Mouse (Mus musculus): ENCODE measurements around the gene Ugt1a2. TPM values are rescaled to one million over a fixed set of nuclear protein-coding genes. Genes with fewer than 3 reads are reported as not detected.

Gene Ugt1a2
- polyA plus RNA-seq, 1 experiment from 2014 or later, result not detected

DNA sequence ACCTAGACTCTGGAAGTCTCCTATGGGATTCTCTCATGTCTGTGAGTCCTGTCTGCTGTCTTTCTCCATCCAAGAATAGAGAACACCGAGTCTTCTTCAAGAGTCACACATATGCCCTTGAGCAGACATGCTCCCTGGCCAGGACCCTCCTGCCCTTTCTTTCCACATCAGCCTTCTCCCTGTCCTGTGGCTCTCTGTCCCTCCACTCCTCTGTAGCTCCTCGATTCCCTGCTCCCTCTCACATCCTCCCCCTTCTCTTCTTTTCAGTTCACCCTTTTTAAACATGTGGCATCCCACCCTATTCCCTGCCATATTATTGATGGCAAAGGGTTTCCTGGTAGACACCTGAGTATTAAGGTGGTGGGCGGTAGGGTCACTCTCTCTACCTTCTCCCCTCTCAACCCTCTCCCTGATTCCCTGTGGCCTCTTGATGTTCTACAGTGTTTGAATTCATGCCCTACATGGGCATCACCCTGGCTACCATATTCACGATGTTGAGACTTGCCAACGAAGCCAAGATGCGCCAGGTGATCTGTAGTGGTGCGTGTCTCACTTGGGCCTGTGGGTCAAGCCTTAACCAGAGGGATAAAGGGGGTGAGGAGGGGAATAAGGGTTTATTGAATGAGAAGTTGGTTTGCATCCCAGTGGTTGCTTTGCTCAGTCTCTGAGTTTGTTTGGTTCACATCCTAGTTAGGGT is 31.6 kb downstream of the Ugt1a2 start:
- Histone ChIP-seq H3K4me3 (no peak overlapping the region), H3K36me3 (no peaks in the 10 kb centered on the region), H3K27ac (no peak overlapping the region), H3K9me3 (replicated peaks) (peaks cover 89% of the 10 kb centered on the region), H3K27me3 (ENCODE audit: low read depth, poor library complexity, severe bottlenecking) (no peaks in the 10 kb centered on the region), H3K4me1 (no peaks in the 10 kb centered on the region)
- DNase-seq (ENCODE audit: low spot score), result no peak
- WGBS, result 73% methylated on average over 7 of the region's 7 CpGs

DNA sequence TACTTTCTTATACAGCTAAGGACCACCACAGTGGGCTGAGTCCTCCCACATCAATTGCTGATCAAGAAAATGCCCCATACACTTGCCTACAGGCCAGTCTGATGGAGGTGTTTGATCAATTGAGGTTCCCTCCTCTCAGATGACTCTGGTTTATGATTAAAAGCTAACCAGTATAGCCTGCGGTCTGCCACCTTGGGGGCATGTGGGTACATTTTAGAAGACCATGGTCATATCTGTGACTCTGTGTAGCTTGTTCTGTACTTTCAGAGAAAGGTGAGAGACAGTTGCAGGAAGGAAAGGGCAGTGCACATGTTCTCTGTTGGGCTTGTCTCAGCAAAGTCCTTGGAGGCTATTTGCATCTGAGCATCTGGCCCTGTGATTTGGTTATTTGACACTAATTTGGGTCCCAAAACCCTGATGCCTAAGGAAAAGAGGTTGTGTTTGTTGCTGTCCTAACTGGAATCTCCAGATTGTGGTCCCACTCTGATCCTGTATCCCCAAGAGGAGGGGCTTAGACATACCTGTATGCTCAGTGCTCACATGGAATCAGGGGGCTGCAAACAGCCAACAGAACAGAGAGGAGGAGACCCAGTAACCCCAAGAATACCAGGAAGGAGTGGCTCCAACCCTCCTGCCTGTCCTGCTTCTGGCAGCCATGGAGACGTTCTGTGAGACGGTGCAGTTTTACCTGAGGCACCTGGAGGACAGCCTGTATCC is 32.4 kb downstream of the Ugt1a2 start:
- H3K36me3 ChIP-seq, result no peaks in the 10 kb centered on the region
- no peak for DNase-seq (ENCODE audit: low spot score)
- 60% methylated on average over 3 of the region's 3 CpGs for WGBS

DNA sequence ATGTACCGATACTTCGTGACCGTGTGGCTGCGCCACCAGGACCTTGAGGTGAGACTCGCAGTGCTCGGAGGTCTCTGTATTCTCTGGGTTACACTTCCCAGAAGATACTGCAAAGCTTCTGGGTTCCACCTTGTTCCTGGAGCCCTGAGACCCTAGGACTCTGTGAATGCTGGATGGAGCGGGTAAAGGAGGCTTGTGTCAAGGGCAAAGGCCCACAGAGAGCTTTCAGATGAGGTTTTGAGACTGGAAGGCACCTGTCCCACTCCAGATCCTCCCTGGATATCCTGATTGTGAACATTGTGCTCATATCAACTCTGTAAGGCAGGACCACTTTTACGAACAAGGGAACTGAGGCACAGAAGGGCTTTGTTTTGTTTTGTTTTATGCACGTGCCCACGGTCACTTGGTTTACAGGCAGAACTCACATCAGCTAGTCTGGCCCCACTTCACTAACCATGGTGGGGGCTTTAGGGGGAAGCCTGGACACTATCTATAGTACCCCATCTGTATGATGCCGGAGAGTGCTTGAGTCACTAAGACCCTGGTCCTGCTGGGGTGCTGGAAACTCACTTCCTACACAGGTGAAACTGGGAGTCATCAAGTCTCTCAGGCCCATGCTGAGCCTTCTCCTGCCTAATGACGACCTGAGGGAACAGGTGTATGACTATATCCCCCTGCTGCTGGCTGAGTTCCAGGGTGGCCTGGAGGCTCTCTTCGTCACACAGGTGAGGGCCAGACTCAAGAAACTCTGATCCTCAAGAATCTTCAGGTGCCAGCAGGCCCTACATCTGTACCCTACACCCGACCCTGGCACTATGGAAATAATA is 33.2 kb downstream of the Ugt1a2 start:
- Histone ChIP-seq H3K27ac (no peak overlapping the region), H3K27me3 (ENCODE audit: low read depth, poor library complexity, severe bottlenecking) (no peaks in the 10 kb centered on the region), H3K4me3 (no peak overlapping the region), H3K9me3 (replicated peaks) (peaks cover 91% of the 10 kb centered on the region), H3K36me3 (no peaks in the 10 kb centered on the region), H3K4me1 (no peaks in the 10 kb centered on the region)
- WGBS, result 72% methylated on average over 14 of the region's 14 CpGs
- no peak for DNase-seq (ENCODE audit: low spot score)

More for the DNA sequence above, 32.4 kb downstream of the Ugt1a2 start:
- Histone ChIP-seq H3K27me3 (ENCODE audit: low read depth, poor library complexity, severe bottlenecking) (no peaks in the 10 kb centered on the region), H3K4me1 (no peaks in the 10 kb centered on the region), H3K4me3 (no peak overlapping the region), H3K9me3 (replicated peaks) (peaks cover 90% of the 10 kb centered on the region), H3K27ac (no peak overlapping the region)

DNA sequence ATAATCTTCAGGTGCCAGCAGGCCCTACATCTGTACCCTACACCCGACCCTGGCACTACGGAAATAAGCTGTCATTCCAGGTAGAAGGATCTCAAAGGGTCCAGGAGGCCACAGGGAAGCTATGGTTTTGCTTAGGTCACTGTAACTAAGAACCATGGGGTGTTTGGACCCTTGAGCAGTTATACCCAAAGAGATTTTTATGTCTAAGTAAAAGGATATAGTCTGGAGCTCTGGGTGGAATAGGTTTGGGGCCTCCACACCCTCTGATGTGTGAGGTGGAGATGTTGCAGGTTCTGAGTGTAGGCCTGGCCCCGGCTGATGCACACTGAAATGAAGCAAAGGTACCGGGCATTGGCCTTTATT is 33.8 kb downstream of the Ugt1a2 start:
- Histone ChIP-seq H3K27me3 (ENCODE audit: low read depth, poor library complexity, severe bottlenecking) (no peaks in the 10 kb centered on the region), H3K4me1 (no peaks in the 10 kb centered on the region), H3K4me3 (no peak overlapping the region), H3K27ac (no peak overlapping the region), H3K9me3 (replicated peaks) (peaks cover 90% of the 10 kb centered on the region), H3K36me3 (no peaks in the 10 kb centered on the region)
- 67% methylated on average over 4 of the region's 4 CpGs for WGBS
- no peak for DNase-seq (ENCODE audit: low spot score)

DNA sequence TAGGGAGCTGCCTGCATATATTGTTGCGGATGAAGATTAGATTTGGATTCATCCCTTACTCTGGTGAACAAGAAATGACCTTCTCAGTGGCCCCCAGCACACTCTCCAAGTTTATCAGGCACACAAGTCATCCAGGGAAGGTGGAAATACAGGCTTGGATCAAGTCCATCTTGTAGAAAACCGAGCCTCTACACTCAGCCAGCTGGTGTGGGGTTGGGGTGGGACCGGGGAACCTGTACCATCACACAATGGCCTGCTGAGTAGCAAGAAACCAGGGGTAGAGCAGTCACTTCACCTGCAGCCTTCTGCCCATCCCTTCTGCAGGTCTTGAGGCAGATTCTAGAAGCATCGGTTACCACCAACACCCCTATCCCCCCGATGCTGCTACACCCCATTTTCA is 34.2 kb downstream of the Ugt1a2 start:
- Histone ChIP-seq H3K36me3 (no peaks in the 10 kb centered on the region), H3K4me1 (no peaks in the 10 kb centered on the region), H3K27ac (no peak overlapping the region), H3K27me3 (ENCODE audit: low read depth, poor library complexity, severe bottlenecking) (no peaks in the 10 kb centered on the region), H3K4me3 (no peak overlapping the region), H3K9me3 (replicated peaks) (peaks cover 90% of the 10 kb centered on the region)
- no peak for DNase-seq (ENCODE audit: low spot score)
- 47% methylated on average over 5 of the region's 5 CpGs for WGBS

DNA sequence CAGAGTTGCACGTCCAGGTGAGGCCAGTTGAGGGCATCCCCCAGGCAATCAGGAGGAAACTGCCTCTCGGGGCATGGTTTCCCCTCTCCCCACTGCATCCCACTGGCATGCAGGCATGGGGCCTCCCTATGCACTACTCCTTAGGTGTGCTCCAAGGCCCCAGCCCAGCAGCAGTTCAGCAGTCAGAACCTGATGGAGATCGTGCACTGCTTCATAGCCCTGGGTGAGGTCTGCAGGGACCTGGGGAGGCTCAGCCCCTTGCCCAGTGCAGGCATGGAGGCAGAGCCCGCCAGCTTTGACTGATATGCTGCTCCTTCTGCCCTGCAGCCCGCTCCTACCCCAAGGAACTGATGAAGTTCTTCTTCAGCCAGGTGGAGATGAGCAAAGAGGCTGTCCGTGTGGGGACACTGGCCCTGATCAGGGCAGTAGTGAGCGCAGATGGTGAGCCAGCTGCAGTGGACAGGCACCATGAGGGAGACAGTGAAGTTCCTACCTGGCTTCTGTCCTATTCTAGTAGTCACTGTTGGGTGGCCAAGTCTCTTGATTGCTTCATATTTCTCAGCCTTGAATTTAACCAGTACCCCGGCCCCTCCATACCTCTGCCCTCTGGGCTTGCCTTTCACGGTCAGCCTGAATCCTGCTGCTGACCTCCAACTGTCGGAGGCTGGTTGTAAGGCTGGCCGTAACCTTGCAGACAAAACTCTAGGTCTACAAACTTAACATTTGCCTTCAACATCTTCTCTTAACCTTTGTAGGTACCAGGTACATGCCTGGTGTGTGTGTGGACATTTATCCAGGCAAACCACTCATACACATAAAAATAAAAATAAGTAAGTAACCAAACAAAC is 34.9 kb downstream of the Ugt1a2 start:
- Histone ChIP-seq H3K36me3 (no peaks in the 10 kb centered on the region), H3K4me3 (no peak overlapping the region), H3K4me1 (no peaks in the 10 kb centered on the region), H3K27ac (no peak overlapping the region), H3K27me3 (ENCODE audit: low read depth, poor library complexity, severe bottlenecking) (no peaks in the 10 kb centered on the region), H3K9me3 (replicated peaks) (peaks cover 90% of the 10 kb centered on the region)
- DNase-seq (ENCODE audit: low spot score), result no peak
- 68% methylated on average over 11 of the region's 11 CpGs for WGBS

DNA sequence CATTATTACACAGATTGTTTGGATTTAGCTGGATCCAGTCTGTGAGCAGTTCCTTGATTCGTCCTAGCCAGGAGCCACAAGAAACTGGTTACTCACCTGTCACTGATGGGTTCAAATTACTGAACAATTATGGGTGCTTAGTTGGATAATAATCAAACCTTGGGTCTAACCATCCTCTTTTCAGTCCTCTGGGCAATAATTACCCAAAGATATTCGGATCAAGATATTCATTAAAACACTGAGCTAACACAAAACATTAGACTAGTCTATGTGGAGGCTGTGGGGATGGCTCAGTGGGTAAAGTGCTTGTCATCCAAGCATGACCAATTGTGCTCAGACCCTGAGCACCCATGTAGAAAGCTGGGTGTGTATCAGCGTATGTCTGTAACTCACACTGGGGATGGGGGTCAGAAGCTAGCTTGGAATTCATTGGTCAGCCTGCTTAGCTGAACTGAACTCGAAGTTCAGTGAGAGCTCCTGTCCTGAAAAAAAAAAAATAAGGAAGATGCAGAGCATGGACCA is 35.6 kb downstream of the Ugt1a2 start:
- WGBS, result 71% methylated on average over 4 of the region's 4 CpGs
- Histone ChIP-seq H3K4me1 (no peaks in the 10 kb centered on the region), H3K9me3 (replicated peaks) (peaks cover 91% of the 10 kb centered on the region), H3K36me3 (no peaks in the 10 kb centered on the region), H3K4me3 (no peak overlapping the region), H3K27me3 (ENCODE audit: low read depth, poor library complexity, severe bottlenecking) (no peaks in the 10 kb centered on the region), H3K27ac (no peak overlapping the region)
- DNase-seq (ENCODE audit: low spot score), result no peak

GRCm38 (mm10) chr1:88237311-88237710 is 36.9 kb downstream of the Ugt1a2 start:
- Histone ChIP-seq H3K36me3 (no peaks in the 10 kb centered on the region), H3K4me1 (no peaks in the 10 kb centered on the region), H3K4me3 (no peak overlapping the region), H3K27me3 (ENCODE audit: low read depth, poor library complexity, severe bottlenecking) (no peaks in the 10 kb centered on the region), H3K9me3 (replicated peaks) (peaks cover 87% of the 10 kb centered on the region), H3K27ac (no peak overlapping the region)
- WGBS, result 79% methylated on average over 5 of the region's 5 CpGs
- DNase-seq (ENCODE audit: low spot score), result no peak

DNA sequence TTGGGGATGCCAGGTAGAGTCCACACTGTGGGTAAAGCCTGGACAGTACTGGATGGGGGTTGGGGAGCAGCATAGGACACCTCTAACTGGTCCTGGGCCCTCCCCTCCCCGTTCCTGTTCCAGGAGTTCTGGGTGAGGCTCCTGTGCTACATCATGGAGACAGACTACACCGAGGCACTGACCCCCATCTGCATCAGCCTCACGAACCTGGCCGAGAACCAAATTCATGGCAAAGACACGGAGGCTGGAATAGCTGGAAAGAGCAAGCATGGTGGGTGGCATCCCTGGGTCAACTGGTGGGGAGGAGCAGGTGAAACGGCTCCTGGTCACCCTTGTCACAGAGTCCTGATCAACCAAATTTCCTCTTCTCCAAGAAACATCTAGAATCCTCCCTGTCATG is 38.4 kb downstream of the Ugt1a2 start:
- WGBS, result 83% methylated on average over 6 of the region's 6 CpGs
- DNase-seq (ENCODE audit: low spot score), result no peak
- no peak overlapping the region for H3K4me3 ChIP-seq
- H3K4me1 ChIP-seq, result no peaks in the 10 kb centered on the region
- no peaks in the 10 kb centered on the region for H3K36me3 ChIP-seq
- no peak overlapping the region for H3K27ac ChIP-seq
- H3K9me3 ChIP-seq (replicated peaks), result peaks cover 85% of the 10 kb centered on the region
- H3K27me3 ChIP-seq (ENCODE audit: low read depth, poor library complexity, severe bottlenecking), result no peaks in the 10 kb centered on the region

DNA sequence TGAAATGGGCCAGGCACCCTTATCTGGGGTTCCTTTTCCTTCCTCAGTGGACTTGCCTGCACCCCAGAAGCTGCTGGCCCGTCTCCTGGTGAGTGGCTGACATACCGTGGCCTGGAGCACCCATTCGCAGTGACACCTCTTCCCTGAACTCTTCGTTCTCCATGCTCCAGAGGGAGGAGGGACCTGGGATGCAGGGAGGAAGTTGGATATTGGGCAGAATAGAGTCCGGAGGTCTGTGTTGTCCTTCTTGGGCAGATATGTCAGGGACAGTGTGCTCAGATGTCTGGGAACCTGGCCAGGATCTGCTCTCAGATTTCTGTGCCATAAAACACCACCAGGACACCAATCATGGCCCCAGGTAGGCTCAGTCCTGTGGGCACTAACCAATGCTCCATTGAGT is 39.7 kb downstream of the Ugt1a2 start:
- 77% methylated on average over 5 of the region's 5 CpGs for WGBS
- Histone ChIP-seq H3K4me3 (no peak overlapping the region), H3K36me3 (no peaks in the 10 kb centered on the region), H3K4me1 (no peaks in the 10 kb centered on the region), H3K27me3 (ENCODE audit: low read depth, poor library complexity, severe bottlenecking) (no peaks in the 10 kb centered on the region), H3K27ac (no peak overlapping the region), H3K9me3 (replicated peaks) (peaks cover 85% of the 10 kb centered on the region)
- DNase-seq (ENCODE audit: low spot score), result no peak

- Histone ChIP-seq H3K36me3 (no peaks in the 10 kb centered on the region), H3K27me3 (ENCODE audit: low read depth, poor library complexity, severe bottlenecking) (no peaks in the 10 kb centered on the region), H3K4me1 (no peaks in the 10 kb centered on the region), H3K4me3 (no peak overlapping the region), H3K9me3 (replicated peaks) (peaks cover 84% of the 10 kb centered on the region), H3K27ac (no peak overlapping the region)
- DNase-seq (ENCODE audit: low spot score), result no peak
- WGBS, result 82% methylated on average over 4 of the region's 4 CpGs
These were observed 40.2 kb downstream of the Ugt1a2 start for GRCm38 (mm10) chr1:88240579-88240978.

DNA sequence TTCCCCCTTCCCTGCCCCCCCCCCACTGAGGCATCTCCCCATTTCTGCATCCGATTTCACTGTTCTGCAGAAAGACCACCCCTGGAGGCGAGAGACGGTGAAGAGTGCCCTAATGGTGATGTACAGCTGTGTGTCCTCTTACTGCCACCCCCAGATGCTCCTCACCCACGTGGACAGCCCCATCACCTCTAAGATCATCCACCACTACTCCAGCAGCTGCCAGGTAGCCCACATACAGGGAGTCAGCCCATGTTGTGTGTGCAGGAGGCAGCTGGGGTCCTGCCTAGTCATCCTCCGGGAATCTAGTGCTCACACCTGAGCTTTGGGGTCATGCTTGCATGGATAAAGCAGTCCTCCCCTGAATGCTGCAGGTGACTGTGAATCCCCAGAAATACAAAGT is 43.5 kb downstream of the Ugt1a2 start:
- peaks cover 81% of the 10 kb centered on the region for H3K9me3 ChIP-seq (replicated peaks)
- no peak for DNase-seq (ENCODE audit: low spot score)
- no peak overlapping the region for H3K27ac ChIP-seq
- no peaks in the 10 kb centered on the region for H3K27me3 ChIP-seq (ENCODE audit: low read depth, poor library complexity, severe bottlenecking)
- H3K36me3 ChIP-seq, result no peaks in the 10 kb centered on the region
- H3K4me3 ChIP-seq, result no peak overlapping the region
- H3K4me1 ChIP-seq, result no peaks in the 10 kb centered on the region
- WGBS, result 69% methylated on average over 5 of the region's 5 CpGs

Measured in limb, embryonic 10.5 days (tissue).